Mouse (Mus musculus) R1 (cell line): Measurements from ENCODE around the gene Hykk.
"Not testable (repeated sequence)": the region's sequence is repeated elsewhere in the genome, so short reads cannot be mapped to it uniquely, and the experiment has no call there.

Source experiments
- DNase-seq: peaks from one replicate; pipeline ENCODE4 v3.0.0-alpha.2; 2018; ENCODE audit warnings: low read depth, low spot score

Hykk gene

GRCm38 (mm10) chr9:54917010-54917677 lies at the start of gene Hykk:
Gene Hykk (plus strand): TSS chr9:54917283.
- DNase-seq: peak; percentile 100

GRCm38 (mm10) chr9:54878759-54879158 lies 38.3 kb upstream of the Hykk start:
- DNase-seq: peak; percentile 51

GRCm38 (mm10) chr9:54892111-54892510 lies 25.0 kb upstream of the Hykk start:
- DNase-seq: no peak

- DNase-seq: peak; percentile 31
Measured at GRCm38 (mm10) chr9:54897097-54897496, 20.0 kb upstream of the Hykk start.

- no peak for DNase-seq
Measured at GRCm38 (mm10) chr9:54909446-54909845, 7.6 kb upstream of the Hykk start.

- no peak for DNase-seq
Measured at GRCm38 (mm10) chr9:54915576-54915975, 1.5 kb upstream of the Hykk start.

DNA sequence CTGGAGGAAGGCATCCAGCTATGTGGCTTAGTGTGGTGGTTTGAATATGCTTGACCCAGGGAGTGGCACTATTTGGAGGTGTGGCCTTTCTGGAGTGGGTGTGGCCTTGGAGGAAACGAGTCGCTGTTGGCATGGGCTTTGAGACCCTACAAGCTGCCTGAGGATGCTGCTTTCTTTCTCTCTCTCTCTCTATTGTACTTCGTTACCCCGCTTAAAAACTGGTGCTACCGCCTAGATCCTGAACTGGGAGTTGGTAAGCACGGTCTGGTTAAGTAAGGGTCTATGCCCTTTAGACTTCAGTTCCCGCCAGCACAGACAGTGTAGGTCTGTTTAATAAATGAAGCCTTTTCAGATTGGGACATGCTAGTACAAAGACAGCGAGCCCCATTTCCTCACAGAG lies 682 bp upstream of the Hykk start:
- DNase-seq: peak; percentile 61

DNA sequence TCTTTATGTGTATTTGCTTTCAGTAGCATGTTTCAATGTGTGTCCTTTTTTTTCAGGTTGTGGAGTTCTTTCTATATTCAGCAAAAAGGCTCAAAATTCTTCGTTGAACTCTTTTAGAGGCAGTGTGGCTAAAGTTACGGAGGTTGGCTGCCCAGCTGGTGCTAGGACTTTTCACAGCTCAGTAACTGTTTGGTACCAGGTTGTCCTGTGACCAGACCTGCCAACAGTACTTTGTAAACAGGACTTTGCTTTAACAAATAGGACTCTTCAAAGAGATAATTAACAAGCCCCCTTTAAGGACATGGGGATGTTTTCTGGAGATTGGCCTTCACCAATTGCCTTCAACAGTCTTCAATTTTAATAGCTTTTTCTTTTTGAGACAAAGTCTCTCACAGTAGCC lies 1.1 kb downstream of the Hykk start:
- no peak for DNase-seq

- DNase-seq: no peak
Measured at GRCm38 (mm10) chr9:54918781-54919180, 1.7 kb downstream of the Hykk start.

DNA sequence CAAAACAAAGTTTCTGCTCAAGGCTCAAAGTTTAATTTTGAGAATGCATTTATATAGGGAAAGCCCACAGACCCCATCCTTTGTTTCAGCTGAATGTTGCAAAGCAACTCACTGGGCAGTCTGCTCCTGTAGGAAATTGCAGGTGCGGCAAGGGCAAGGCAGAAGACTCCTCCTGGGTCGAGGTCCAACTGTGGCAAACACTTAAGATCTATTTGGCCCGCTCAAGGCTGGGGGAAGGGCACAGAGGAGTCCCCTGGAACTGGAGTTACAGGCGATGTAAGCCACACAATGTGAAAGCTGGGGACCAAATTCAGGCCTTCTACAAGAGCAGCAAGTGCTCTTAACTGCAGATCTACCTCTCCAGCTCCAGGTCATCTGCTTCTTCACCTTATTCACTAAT lies 2.9 kb downstream of the Hykk start:
- DNase-seq: no peak

DNA sequence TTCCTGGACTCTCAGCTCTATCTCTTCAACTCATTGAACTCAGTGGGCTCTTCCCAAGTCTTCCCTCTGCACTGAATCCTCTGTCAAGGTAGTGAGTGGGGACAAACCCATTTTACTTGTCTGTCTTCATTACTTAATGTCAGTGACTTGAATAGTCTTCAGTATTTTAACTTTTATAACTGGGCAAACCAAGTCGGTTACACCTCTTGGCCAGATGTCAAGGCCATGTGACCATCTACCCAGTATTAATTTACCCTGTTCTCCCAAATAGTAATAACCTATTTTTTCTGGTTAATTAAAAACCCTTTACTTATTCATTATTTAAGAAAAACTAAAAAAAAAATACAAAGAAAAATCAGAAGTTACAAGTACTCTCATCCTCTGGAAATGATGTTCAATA lies 13.7 kb downstream of the Hykk start:
- DNase-seq: no peak

DNA sequence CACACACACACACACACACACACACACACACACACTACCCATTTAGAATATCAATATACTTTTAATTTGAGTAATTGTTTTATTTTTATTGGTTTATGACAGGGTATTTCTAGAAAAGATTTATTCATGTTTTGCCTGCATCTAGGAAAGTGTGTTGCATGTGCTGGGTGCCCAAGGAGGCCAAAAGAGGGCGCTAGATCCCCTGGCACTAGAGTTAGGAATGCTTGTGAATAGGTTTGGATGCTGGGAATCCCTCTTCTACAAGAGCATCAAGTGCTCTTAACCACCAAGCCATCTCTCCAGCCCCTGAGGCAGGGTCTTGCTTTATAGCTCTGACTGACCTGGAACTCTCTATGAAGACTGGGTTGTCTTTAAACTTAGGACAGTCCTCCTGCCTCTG lies 14.7 kb downstream of the Hykk start:
- DNase-seq: peak; percentile 69

DNA sequence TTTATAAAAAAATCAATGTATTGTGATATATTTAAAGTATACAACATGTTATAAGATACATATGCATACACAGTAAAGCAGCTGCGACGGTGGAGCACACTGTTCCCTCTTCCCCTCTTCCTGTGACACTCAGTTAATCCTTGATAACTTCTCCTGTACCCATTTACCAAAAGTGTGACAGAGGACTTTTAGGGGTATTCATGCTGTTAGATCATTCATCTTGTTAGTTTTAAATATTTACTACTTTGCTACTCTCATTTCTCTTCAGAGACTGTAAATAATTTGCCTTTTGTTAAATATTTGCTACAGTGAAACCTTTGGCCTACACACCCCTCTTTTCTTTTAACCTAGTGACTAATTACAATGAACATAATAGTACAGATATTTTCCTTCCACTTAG lies 15.3 kb downstream of the Hykk start:
- DNase-seq: no peak

DNA sequence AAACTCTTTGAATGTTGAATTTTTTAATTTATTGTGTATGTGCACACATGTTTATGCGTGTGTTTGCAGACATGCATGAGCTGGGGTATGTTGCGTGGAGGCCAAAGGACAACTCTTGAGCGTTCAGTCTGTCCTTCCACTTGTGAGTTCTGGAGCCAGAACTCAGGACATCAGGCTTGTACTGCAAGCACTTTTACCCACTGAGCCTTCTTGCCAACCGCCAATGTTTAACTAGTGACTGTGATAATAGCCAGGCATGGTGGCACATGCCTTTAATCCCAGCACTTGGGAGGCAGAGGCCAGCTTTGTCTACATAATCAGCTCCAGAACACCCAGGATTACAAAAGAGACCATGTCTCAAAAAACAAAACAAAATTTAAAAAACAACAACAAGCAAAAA lies 25.0 kb downstream of the Hykk start:
- no peak for DNase-seq

GRCm38 (mm10) chr9:54944467-54944866 lies 27.4 kb downstream of the Hykk start:
- DNase-seq: no peak

DNA sequence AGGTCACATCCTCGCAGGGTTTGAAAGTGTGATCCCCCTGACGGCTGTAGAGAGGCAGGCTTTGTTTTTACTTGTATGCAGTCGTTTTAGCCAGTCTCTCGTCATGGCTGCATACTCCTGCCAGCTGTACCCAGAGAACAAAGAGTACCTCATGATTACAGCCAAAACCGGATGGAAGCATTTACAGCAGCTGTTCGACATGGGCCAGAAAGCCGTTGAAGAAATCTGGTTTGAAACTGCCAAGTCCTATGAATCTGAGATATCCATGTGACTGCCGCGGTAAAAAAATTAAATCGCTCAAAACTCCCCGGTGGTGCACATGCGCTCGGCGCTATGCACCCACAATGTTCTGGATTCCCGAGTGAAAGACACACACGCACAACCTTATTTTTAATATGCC lies 29.2 kb downstream of the Hykk start:
- DNase-seq: peak; percentile 16

DNA sequence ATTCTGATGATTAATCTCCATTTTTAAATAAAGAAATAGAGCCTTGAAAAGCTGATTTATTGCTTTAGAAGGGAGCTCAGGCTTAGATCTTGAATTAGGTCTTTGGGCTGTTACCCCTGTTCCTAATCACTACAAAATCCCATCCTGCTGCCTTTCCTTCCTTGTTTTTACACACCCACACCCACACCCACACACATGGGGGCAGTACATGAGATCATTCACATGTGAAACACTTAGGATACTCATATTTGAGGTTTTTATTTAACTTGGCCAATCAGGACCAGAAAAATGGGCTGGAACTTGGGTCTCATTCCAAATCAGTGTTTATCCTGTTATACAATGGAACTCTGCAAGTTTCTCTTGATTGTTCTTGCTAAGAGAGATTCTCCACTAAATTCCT lies 32.4 kb downstream of the Hykk start:
- DNase-seq: no peak

DNA sequence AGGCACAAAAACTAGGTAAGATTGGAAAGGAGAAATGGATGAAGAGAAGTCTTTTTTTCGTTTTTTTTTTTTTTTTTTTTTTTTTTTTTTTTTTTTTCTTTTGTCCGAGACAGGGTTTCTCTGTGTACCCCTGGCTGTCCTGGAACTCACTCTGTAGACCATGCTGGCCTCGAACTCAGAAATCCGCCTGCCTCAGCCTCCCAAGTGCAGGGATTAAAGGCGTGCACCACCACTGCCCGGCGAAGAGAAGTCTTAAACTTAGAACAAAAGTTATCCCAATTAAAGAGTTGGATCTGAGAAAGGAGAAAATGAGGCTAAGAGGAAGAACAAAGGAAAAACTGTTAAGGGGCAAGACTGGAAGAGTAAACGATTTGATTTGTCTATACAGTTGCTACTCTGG lies 33.1 kb downstream of the Hykk start:
- DNase-seq: not testable (repeated sequence)

- peak; percentile 96 for DNase-seq
Measured at GRCm38 (mm10) chr9:54950575-54951321, 33.7 kb downstream of the Hykk start, which contains the start of the genes Psma4 and AY074887. Gene Psma4 (plus strand): TSS chr9:54950790. Gene AY074887 (minus strand): TSS chr9:54950998.

GRCm38 (mm10) chr9:54961059-54961458 lies 44.0 kb downstream of the Hykk start:
- no peak for DNase-seq

GRCm38 (mm10) chr9:54963669-54964068 lies 46.6 kb downstream of the Hykk start:
- no peak for DNase-seq

DNA sequence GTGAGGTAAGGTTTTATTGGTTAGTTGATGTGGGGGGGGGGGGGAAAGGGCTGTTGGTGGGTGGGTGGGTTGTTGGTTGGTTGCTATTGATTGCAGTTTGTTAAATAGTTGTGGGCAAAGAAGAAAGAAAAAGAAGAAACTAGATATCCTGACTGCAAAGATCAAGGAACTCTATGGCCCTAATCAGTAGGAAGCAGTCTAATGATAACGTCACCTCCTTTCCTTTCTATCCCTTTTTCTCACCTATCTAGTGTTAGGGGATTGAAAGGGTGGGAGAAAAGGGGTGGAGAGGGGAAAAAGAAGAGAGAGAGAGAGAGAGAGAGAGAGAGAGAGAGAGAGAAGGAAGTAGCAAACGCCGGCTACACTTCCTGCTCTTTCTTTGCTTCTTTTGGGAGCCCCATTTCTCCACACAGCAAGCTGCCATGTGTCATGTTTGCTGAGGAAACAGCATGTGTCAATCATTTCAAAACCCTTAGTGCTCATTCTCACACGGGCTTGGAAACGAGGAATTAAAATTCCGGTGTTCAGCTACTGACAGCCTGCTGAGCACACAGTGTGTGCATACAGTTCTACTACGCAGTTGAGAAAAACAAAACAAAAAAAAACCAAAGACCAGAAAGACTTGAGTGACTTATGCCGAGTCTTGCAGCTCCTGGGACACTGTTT lies 53.0 kb downstream of the Hykk start:
- no peak for DNase-seq

DNA sequence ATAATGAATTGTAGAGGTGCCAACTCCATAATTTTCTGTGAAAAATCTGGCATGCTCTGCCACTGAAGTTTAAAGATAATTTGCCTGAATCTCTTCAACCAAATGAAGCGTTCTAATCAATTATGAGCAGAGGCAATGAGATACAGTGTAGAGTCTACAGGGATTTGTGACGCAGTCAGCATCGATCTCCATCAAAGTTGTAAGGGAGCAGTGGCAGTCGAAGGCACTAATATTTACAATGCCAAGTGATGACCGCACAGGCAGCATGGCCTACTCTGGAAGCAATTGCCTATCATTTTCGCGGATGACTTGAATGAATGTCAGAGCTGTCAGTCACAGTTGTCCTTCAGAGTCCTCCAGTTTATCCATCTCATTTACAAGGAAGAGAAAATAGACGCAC lies 63.6 kb downstream of the Hykk start, which contains the start of gene Chrna5:
TSS of gene Chrna5 (plus strand) at position 207 of the 400 bp plus-strand sequence.
- DNase-seq: no peak
